Mouse (Mus musculus): ENCODE data around the gene Hpd. TPM values are rescaled to one million over a fixed set of nuclear protein-coding genes. Genes with fewer than 3 reads are reported as not detected.

The Hpd gene
- polyA plus RNA-seq, 1 experiment from 2014 or later = not detected

DNA sequence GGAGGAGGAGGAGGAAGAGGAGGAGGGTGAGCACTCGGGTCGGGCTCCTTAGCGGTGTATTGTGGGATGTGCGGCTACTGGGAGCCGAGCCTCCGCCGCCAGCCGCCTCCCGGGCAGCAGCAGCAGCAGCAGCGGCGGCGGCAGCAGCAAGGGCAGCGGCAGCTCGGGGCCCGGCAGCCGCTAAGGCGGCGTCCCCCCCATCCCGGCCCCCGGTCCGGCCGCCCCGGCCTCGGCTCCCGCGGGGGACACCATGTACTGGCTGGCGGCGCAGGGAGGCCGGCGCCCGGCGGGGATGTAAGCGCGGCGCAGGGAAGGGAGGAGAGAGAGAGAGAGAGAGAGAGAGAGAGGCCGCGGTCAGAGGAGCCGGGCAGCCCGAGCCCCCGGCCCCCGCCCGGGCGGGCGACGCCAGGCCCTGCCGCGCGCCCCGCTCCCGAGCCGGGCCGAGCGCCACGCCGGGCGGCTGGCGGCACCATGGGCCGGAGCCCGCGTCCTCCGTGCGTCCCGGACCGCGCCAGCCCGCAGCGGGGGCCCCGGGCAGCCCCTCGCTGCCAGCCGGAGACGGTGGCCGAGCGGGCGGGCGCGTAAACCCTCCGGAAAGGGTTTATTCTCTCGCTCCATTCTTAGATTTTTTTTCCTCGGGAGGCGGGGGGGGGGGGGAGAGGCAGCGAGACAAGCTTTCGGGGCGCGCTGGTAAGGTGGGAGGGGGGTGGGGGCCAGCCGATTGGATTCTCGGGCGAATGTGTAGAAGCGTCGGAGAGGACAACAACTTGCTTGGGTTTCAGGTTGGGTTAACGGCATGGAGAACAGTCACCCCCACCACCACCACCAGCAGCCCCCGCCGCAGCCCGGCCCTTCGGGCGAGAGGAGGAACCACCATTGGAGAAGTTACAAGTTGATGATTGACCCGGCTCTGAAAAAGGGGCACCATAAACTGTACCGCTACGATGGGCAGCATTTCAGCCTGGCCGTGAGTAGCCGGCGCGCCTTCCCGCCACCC is 40.1 kb downstream of the Hpd start, which contains the start of gene Setd1b:
Gene Setd1b (plus strand): TSS at position 33 of the 997 bp plus-strand sequence.
- H3K9ac ChIP-seq (ENCODE audit: low read depth, low read length) = peak within 1 kb of the TSS; percentile 99
- H3K4me2 ChIP-seq = peak within 1 kb of the TSS; percentile 100
- no peaks in the 10 kb centered on the region for H3K9me3 ChIP-seq (replicated peaks; ENCODE audit: control insufficient read depth, low read length)
- H3K4me3 ChIP-seq (ENCODE audit: low read depth, low read length) = peak within 1 kb of the TSS; percentile 92
- H3K27ac ChIP-seq (ENCODE audit: low read depth, low read length) = peak within 1 kb of the TSS; percentile 100
- no peak; the same call in 1 of the 2 replicates for ATAC-seq (replicated peaks; ENCODE audit: insufficient number of reproducible peaks, low FRiP score, low TSS enrichment)
- peaks cover 38% of the 10 kb centered on the region for H3K4me1 ChIP-seq (ENCODE audit: control insufficient read depth, insufficient read depth, low read length)
- peaks cover 10% of the 10 kb centered on the region for H3K36me3 ChIP-seq (ENCODE audit: control insufficient read depth, insufficient read depth, low read length)
- 1% methylated on average over 64 of the region's 103 CpGs for WGBS (ENCODE audit: insufficient replicate concordance)
- no peaks in the 10 kb centered on the region for H3K27me3 ChIP-seq (ENCODE audit: control insufficient read depth, insufficient read depth, low read length)

DNA sequence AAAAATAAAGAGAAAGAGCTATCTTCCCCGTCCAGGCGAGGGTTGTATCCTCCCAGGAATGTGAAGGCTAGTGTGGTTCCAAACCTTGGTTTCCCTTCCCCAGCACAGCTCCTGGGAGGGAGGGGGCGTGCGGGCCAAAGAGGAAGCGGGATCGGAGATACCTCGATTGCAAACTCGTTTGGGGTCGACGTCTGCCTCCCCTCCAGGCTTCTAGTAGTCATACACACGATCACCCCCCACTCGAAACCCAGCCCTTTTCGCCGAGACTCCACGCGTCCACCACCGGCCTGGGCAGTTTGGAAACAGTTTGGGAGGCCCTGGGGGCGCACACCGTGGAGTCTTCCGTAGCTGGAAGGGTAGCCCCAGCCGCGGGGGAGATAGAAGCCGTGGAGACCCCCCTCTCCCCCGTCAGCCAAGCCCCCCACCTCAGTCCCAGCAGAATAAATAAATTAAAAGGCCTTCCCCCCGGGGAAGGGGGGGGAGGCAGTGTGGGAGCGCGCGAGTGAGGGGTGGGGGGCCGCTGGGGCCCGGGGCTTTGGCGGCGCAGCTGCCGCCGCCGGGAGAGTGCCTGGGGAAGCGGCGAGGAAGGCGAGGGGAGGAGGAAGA is 40.9 kb downstream of the Hpd start:
- WGBS (ENCODE audit: insufficient replicate concordance) = under 1% methylated on average over 36 of the region's 38 CpGs
- H3K4me1 ChIP-seq (ENCODE audit: control insufficient read depth, insufficient read depth, low read length) = peaks cover 46% of the 10 kb centered on the region

DNA sequence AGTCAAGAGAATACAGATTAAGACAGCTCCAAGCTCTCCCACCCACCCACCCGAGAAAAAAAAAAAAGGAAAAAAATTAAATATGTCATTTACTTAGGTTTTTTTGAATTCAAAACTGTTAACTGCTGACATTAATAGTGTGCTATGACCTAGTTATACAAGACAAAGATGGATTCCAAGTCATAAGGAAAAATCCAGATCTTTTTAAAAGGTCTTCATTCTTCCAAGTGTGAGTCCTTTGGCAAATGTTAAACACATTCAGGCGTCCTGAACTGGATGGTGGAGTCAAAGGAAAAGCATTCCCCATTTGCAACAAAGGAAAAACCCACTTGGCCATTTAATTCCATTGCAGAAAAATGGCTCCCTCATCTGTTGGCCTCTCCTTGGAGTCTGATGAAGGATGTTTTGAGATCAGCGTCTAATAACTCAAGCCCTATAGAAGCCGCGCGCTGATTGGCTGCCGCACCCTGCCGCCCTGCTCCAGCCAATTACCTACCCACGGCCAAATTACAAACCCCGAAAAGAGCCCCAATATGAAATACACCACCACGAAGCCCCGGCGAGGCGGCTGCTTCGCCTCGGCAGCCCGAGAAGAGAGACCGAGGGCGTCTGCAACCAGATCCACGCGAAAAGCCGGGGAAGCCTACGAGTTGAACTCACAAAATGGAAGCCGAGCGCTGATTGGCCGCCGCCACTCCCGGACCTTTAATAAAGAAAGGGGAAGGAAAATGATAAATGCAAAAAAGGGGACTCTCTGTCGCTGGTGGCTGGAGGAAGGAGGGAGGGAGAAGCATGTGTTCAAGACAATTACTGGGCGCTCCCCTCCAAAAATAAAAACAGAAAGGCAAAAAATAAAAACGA is 41.6 kb downstream of the Hpd start:
- Histone ChIP-seq H3K27ac (ENCODE audit: low read depth, low read length) (peak overlapping the region; percentile 100), H3K27me3 (ENCODE audit: control insufficient read depth, insufficient read depth, low read length) (no peaks in the 10 kb centered on the region), H3K9me3 (replicated peaks; ENCODE audit: control insufficient read depth, low read length) (no peaks in the 10 kb centered on the region), H3K4me2 (peak overlapping the region; percentile 100), H3K4me1 (ENCODE audit: control insufficient read depth, insufficient read depth, low read length) (peaks cover 51% of the 10 kb centered on the region), H3K9ac (ENCODE audit: low read depth, low read length) (peak overlapping the region; percentile 99), H3K36me3 (ENCODE audit: control insufficient read depth, insufficient read depth, low read length) (0 out of 2 replicates have a peak, but pooled peaks cover 2% of the 10 kb centered on the region), H3K4me3 (ENCODE audit: low read depth, low read length) (peak overlapping the region; percentile 92)
- WGBS (ENCODE audit: insufficient replicate concordance) = under 1% methylated on average over 31 of the region's 31 CpGs
- peak; percentile 49; the same call in 1 of the 2 replicates for ATAC-seq (replicated peaks; ENCODE audit: insufficient number of reproducible peaks, low FRiP score, low TSS enrichment)

More for the DNA sequence above, 40.9 kb downstream of the Hpd start:
- Histone ChIP-seq H3K27me3 (ENCODE audit: control insufficient read depth, insufficient read depth, low read length) (no peaks in the 10 kb centered on the region), H3K27ac (ENCODE audit: low read depth, low read length) (peak overlapping the region; percentile 100), H3K9me3 (replicated peaks; ENCODE audit: control insufficient read depth, low read length) (no peaks in the 10 kb centered on the region), H3K4me3 (ENCODE audit: low read depth, low read length) (peak overlapping the region; percentile 92), H3K4me2 (peak overlapping the region; percentile 100), H3K36me3 (ENCODE audit: control insufficient read depth, insufficient read depth, low read length) (peaks cover 6% of the 10 kb centered on the region; the same call in 1 of the 2 replicates), H3K9ac (ENCODE audit: low read depth, low read length) (peak overlapping the region; percentile 99)
- no peak for ATAC-seq (replicated peaks; ENCODE audit: insufficient number of reproducible peaks, low FRiP score, low TSS enrichment)

DNA sequence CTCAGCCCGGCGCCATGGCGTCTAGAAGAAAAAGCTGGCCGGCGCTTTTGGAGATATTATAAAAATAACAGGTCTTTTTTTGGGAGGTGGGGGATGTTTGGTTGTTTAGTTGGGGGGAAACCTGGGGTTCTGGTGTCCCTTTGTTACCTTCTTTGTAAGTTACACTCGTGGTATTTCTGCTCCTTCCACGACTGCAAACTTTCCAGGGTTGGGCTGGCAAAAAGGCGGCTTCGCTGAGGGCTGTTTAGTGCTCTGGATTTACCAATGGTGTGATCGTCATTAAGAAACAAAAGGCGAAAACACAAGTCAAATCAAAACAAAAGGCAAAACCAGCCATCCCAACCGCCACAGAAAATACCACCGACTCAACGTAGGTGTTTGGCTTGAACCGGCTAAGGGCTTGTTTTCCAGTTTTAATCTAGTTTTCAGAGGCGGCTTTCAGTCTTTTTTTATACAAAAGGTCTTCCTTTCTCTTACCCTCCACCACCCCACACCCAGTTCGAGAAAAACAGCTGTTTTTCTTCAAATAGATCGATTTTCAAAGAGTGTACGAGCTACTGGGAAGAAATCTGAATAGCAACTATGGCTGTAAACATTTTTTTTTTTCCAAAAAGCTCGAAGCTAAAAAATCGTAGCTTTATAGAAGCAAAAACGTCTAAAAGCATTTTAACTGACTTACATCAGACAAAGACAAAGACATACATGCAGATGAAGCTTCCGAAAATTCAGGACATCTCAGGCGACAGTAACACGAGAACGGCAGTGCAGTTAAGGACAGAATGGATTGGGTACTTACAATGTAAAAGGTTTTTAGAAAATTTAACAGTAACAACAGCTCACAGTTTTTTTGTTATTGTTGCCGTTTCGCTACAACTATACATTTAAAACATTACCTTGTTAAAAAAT is 42.6 kb downstream of the Hpd start:
- ATAC-seq (replicated peaks; ENCODE audit: insufficient number of reproducible peaks, low FRiP score, low TSS enrichment) = no peak
- H3K27me3 ChIP-seq (ENCODE audit: control insufficient read depth, insufficient read depth, low read length) = no peaks in the 10 kb centered on the region
- H3K27ac ChIP-seq (ENCODE audit: low read depth, low read length) = peak overlapping the region; percentile 100
- H3K4me1 ChIP-seq (ENCODE audit: control insufficient read depth, insufficient read depth, low read length) = peaks cover 51% of the 10 kb centered on the region
- 1% methylated on average over 28 of the region's 28 CpGs for WGBS (ENCODE audit: insufficient replicate concordance)
- no peaks in the 10 kb centered on the region for H3K36me3 ChIP-seq (ENCODE audit: control insufficient read depth, insufficient read depth, low read length)
- H3K9me3 ChIP-seq (replicated peaks; ENCODE audit: control insufficient read depth, low read length) = no peaks in the 10 kb centered on the region
- H3K4me3 ChIP-seq (ENCODE audit: low read depth, low read length) = peak overlapping the region; percentile 92
- peak overlapping the region; percentile 100 for H3K4me2 ChIP-seq
- H3K9ac ChIP-seq (ENCODE audit: low read depth, low read length) = peak overlapping the region; percentile 100

DNA sequence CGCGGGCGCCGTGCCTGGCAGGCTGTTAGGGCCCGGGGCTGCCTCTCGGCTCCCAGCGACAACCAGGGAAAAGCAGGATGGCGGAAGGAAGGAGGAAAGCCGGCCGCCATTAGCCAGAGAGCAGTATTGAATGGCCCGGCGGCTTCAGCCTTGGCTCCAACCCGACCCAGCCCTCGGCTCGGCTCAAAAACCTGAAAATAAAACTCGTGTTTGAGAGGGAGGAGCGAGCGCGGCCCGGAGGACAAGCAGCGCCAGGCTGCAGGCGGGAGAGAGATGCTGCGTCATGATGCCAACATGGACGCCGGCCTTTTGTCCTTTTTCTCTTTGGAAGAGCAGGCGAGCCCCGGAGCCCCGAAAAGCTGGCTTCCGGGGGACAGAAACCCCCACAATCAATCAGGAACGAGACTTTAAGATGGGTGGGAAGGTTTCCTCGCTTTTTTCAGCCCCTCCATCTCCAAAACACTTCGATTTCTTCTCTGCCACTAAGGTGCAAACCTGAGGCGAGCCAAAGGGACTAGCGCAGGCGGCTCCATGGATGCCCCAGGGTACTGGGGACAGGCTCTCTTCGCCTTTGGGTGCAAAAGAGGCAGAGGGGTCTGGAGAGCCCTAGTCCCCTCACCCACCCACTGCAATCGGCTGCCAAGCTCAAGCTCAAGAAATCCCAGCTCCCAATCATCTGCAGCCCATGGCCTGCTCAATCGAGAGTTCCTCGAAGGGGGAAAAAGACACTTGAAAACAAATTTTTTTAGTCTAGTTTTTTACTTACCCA is 43.4 kb downstream of the Hpd start:
- Histone ChIP-seq H3K27ac (ENCODE audit: low read depth, low read length) (peak overlapping the region; percentile 100), H3K4me2 (peak overlapping the region; percentile 100), H3K27me3 (ENCODE audit: control insufficient read depth, insufficient read depth, low read length) (no peaks in the 10 kb centered on the region), H3K9me3 (replicated peaks; ENCODE audit: control insufficient read depth, low read length) (no peaks in the 10 kb centered on the region), H3K4me3 (ENCODE audit: low read depth, low read length) (peak overlapping the region; percentile 92), H3K9ac (ENCODE audit: low read depth, low read length) (peak overlapping the region; percentile 100), H3K36me3 (ENCODE audit: control insufficient read depth, insufficient read depth, low read length) (no peaks in the 10 kb centered on the region), H3K4me1 (ENCODE audit: control insufficient read depth, insufficient read depth, low read length) (peaks cover 51% of the 10 kb centered on the region)
- ATAC-seq (replicated peaks; ENCODE audit: insufficient number of reproducible peaks, low FRiP score, low TSS enrichment) = no peak
- WGBS (ENCODE audit: insufficient replicate concordance) = under 1% methylated on average over 39 of the region's 39 CpGs

DNA sequence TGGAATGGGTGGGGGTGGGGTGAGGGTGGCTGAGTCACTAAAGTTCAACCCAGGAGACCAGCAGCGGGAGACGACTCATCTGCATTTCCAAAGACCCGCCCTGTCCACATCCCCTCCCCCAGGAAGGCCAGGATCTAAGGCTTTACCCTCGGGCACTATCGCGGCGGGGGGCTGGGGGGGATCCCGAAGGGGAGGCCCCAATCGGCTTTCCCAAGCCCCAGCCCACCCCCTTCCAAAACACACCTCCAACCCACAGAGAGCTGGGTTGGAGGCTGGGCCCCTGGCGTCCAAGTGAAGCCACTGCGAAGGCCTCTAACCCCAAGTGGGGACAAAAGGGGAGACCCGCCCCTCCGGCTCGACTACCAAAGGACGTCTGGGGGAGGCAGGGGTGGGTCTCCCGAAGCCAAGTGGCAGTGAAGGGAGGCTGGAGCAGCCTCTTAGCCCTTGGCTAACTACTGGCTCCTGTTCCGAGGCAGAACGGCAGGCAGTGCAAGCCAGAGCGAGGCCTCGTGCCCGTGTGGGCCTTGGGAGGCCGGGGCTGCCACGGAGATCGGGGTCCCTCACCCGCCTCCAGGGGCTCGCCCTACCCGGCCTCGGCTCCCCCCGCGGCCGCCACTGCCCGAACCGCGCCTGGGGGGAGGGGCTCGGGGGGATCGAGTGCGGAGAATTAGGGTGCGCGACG is 44.2 kb downstream of the Hpd start:
- 1% methylated on average over 40 of the region's 40 CpGs for WGBS (ENCODE audit: insufficient replicate concordance)
- no peaks in the 10 kb centered on the region for H3K9me3 ChIP-seq (replicated peaks; ENCODE audit: control insufficient read depth, low read length)
- H3K4me1 ChIP-seq (ENCODE audit: control insufficient read depth, insufficient read depth, low read length) = peaks cover 55% of the 10 kb centered on the region
- H3K4me2 ChIP-seq = peak overlapping the region; percentile 100
- no peaks in the 10 kb centered on the region for H3K27me3 ChIP-seq (ENCODE audit: control insufficient read depth, insufficient read depth, low read length)
- H3K36me3 ChIP-seq (ENCODE audit: control insufficient read depth, insufficient read depth, low read length) = no peaks in the 10 kb centered on the region
- peak overlapping the region; percentile 100 for H3K9ac ChIP-seq (ENCODE audit: low read depth, low read length)
- peak overlapping the region; percentile 92 for H3K4me3 ChIP-seq (ENCODE audit: low read depth, low read length)
- peak overlapping the region; percentile 100 for H3K27ac ChIP-seq (ENCODE audit: low read depth, low read length)
- ATAC-seq (replicated peaks; ENCODE audit: insufficient number of reproducible peaks, low FRiP score, low TSS enrichment) = peak; percentile 49

DNA sequence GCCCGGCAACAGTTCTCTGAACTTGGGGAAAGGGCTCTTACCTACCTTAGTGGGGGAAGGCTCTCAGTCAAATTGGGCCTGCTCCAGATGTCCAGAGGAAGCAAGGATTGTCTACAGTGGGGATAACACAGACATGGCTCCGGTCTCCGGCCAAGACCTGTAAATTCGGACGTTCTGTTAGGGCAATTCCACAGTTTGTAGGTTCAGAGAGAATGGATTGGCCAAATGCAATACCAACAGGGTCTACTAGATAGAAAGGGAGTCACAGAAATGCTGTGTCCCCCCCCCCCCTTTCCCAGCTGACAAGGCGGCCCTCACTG is 44.7 kb downstream of the Hpd start:
- no peaks in the 10 kb centered on the region for H3K27me3 ChIP-seq (ENCODE audit: control insufficient read depth, insufficient read depth, low read length)
- peak overlapping the region; percentile 100 for H3K27ac ChIP-seq (ENCODE audit: low read depth, low read length)
- WGBS (ENCODE audit: insufficient replicate concordance) = under 1% methylated on average over 6 of the region's 6 CpGs
- no peak for ATAC-seq (replicated peaks; ENCODE audit: insufficient number of reproducible peaks, low FRiP score, low TSS enrichment)
- H3K9ac ChIP-seq (ENCODE audit: low read depth, low read length) = peak overlapping the region; percentile 100
- peak overlapping the region; percentile 92 for H3K4me3 ChIP-seq (ENCODE audit: low read depth, low read length)
- H3K36me3 ChIP-seq (ENCODE audit: control insufficient read depth, insufficient read depth, low read length) = no peaks in the 10 kb centered on the region
- peaks cover 58% of the 10 kb centered on the region for H3K4me1 ChIP-seq (ENCODE audit: control insufficient read depth, insufficient read depth, low read length)
- no peaks in the 10 kb centered on the region for H3K9me3 ChIP-seq (replicated peaks; ENCODE audit: control insufficient read depth, low read length)
- H3K4me2 ChIP-seq = peak overlapping the region; percentile 100
